Mouse (Mus musculus): ENCODE measurements around the gene Ankdd1a. TPM values are rescaled to one million over a fixed set of nuclear protein-coding genes. Genes with fewer than 3 reads are reported as not detected.

Gene Ankdd1a
- total and polyA plus RNA-seq, 2 experiments from 2014 or later: not detected

- Histone ChIP-seq H3K4me3 (ENCODE audit: low read depth, low read length) (no peak overlapping the region), H3K36me3 (replicated peaks; ENCODE audit: control insufficient read depth, insufficient read depth, low read length) (peaks cover 32% of the 10 kb centered on the region), H3K9ac (replicated peaks; ENCODE audit: low read depth, low read length) (no peak overlapping the region), H3K27ac (ENCODE audit: low read depth) (no peak overlapping the region), H3K27me3 (ENCODE audit: control insufficient read depth, insufficient read depth, low read length) (no peaks in the 10 kb centered on the region), H3K9me3 (replicated peaks; ENCODE audit: control insufficient read depth, low read length) (no peaks in the 10 kb centered on the region), H3K4me1 (ENCODE audit: control insufficient read depth, insufficient read depth) (no peaks in the 10 kb centered on the region), H3K4me2 (ENCODE audit: low read depth, low read length) (no peak overlapping the region)
- no peak for ATAC-seq (ENCODE audit: insufficient read depth, low read depth)
- DNase-seq (ENCODE audit: low spot score): no peak
- 59% methylated on average over 11 of the region's 11 CpGs for WGBS
- TF ChIP-seq CTCF (IDR thresholded peaks at IDR 0.05; ENCODE audit: low read depth) (no peak), EP300 (IDR thresholded peaks at IDR 0.05; ENCODE audit: low read depth) (no peak)
These were observed 52.3 kb downstream of the Ankdd1a start for GRCm38 (mm10) chr9:65467686-65468085.

DNA sequence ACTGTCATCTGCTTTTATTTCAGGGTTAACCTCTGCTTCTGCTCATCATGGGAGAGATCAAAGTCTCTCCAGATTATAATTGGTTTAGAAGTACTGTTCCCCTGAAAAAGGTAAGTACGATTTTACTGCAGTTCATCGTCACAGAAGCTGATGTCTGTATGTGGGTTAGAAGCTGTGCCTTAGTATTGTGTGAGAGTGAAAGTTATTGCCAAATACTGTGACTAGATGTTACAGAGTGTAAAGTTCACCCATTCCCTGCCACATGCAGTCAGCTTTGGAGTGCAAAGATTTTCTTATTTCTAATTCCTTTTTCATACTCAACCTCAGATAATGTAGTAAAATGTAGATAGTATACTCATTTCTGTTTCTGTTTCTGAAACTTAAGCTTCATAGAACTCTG lies 54.8 kb downstream of the Ankdd1a start:
- no peaks in the 10 kb centered on the region for H3K27me3 ChIP-seq (ENCODE audit: control insufficient read depth, insufficient read depth, low read length)
- no peak for DNase-seq (ENCODE audit: low spot score)
- no peak for ATAC-seq (ENCODE audit: insufficient read depth, low read depth)
- WGBS: 93% methylated on average over 2 of the region's 2 CpGs
- peaks cover 19% of the 10 kb centered on the region; the same call in 1 of the 2 replicates for H3K36me3 ChIP-seq (replicated peaks; ENCODE audit: control insufficient read depth, insufficient read depth, low read length)
- H3K4me1 ChIP-seq (ENCODE audit: control insufficient read depth, insufficient read depth): peaks cover 15% of the 10 kb centered on the region
- H3K4me3 ChIP-seq (ENCODE audit: low read depth, low read length): no peak overlapping the region
- no peak overlapping the region for H3K27ac ChIP-seq (ENCODE audit: low read depth)
- H3K9me3 ChIP-seq (replicated peaks; ENCODE audit: control insufficient read depth, low read length): no peaks in the 10 kb centered on the region
- H3K4me2 ChIP-seq (ENCODE audit: low read depth, low read length): no peak overlapping the region
- H3K9ac ChIP-seq (replicated peaks; ENCODE audit: low read depth, low read length): no peak overlapping the region
- no peak for TF ChIP-seq CTCF (IDR thresholded peaks at IDR 0.05; ENCODE audit: low read depth)
- no peak for TF ChIP-seq EP300 (IDR thresholded peaks at IDR 0.05; ENCODE audit: low read depth)

GRCm38 (mm10) chr9:65464161-65464560 lies 55.8 kb downstream of the Ankdd1a start:
- no peak overlapping the region for H3K4me2 ChIP-seq (ENCODE audit: low read depth, low read length)
- no peak overlapping the region for H3K4me3 ChIP-seq (ENCODE audit: low read depth, low read length)
- TF ChIP-seq CTCF (IDR thresholded peaks at IDR 0.05; ENCODE audit: low read depth): no peak
- no peak for TF ChIP-seq EP300 (IDR thresholded peaks at IDR 0.05; ENCODE audit: low read depth)
- H3K9me3 ChIP-seq (replicated peaks; ENCODE audit: control insufficient read depth, low read length): no peaks in the 10 kb centered on the region
- peaks cover 9% of the 10 kb centered on the region; the same call in 1 of the 2 replicates for H3K36me3 ChIP-seq (replicated peaks; ENCODE audit: control insufficient read depth, insufficient read depth, low read length)
- ATAC-seq (ENCODE audit: insufficient read depth, low read depth) (no peak), DNase-seq (ENCODE audit: low spot score) (no peak)
- H3K27ac ChIP-seq (ENCODE audit: low read depth): no peak overlapping the region
- no peak overlapping the region for H3K9ac ChIP-seq (replicated peaks; ENCODE audit: low read depth, low read length)
- H3K4me1 ChIP-seq (ENCODE audit: control insufficient read depth, insufficient read depth): peaks cover 15% of the 10 kb centered on the region
- 83% methylated on average over 6 of the region's 6 CpGs for WGBS
- H3K27me3 ChIP-seq (ENCODE audit: control insufficient read depth, insufficient read depth, low read length): no peaks in the 10 kb centered on the region

GRCm38 (mm10) chr9:65462544-65462943 lies 57.4 kb downstream of the Ankdd1a start:
- 70% methylated on average over 5 of the region's 5 CpGs for WGBS
- DNase-seq (ENCODE audit: low spot score): no peak
- Histone ChIP-seq H3K9me3 (replicated peaks; ENCODE audit: control insufficient read depth, low read length) (no peaks in the 10 kb centered on the region), H3K4me2 (ENCODE audit: low read depth, low read length) (no peak overlapping the region), H3K4me1 (ENCODE audit: control insufficient read depth, insufficient read depth) (peaks cover 15% of the 10 kb centered on the region), H3K9ac (replicated peaks; ENCODE audit: low read depth, low read length) (no peak overlapping the region), H3K36me3 (replicated peaks; ENCODE audit: control insufficient read depth, insufficient read depth, low read length) (peaks cover 7% of the 10 kb centered on the region; the same call in 1 of the 2 replicates), H3K27me3 (ENCODE audit: control insufficient read depth, insufficient read depth, low read length) (no peaks in the 10 kb centered on the region), H3K4me3 (ENCODE audit: low read depth, low read length) (no peak overlapping the region), H3K27ac (ENCODE audit: low read depth) (no peak overlapping the region)
- TF ChIP-seq EP300 (IDR thresholded peaks at IDR 0.05; ENCODE audit: low read depth) (no peak), CTCF (IDR thresholded peaks at IDR 0.05; ENCODE audit: low read depth) (no peak)
- no peak for ATAC-seq (ENCODE audit: insufficient read depth, low read depth)

GRCm38 (mm10) chr9:65460732-65461442 lies 59.1 kb downstream of the Ankdd1a start, which contains the start of gene Spg21:
Spg21 (plus strand) TSS chr9:65460947.
- Histone ChIP-seq H3K27ac (ENCODE audit: low read depth) (peak within 1 kb of the TSS; percentile 59), H3K4me3 (ENCODE audit: low read depth, low read length) (peak within 1 kb of the TSS; percentile 80), H3K27me3 (ENCODE audit: control insufficient read depth, insufficient read depth, low read length) (no peaks in the 10 kb centered on the region), H3K4me2 (ENCODE audit: low read depth, low read length) (peak within 1 kb of the TSS; percentile 70), H3K4me1 (ENCODE audit: control insufficient read depth, insufficient read depth) (peaks cover 15% of the 10 kb centered on the region), H3K36me3 (replicated peaks; ENCODE audit: control insufficient read depth, insufficient read depth, low read length) (peaks cover under 1% of the 10 kb centered on the region; the same call in 1 of the 2 replicates), H3K9ac (replicated peaks; ENCODE audit: low read depth, low read length) (peak within 1 kb of the TSS; percentile 64), H3K9me3 (replicated peaks; ENCODE audit: control insufficient read depth, low read length) (no peaks in the 10 kb centered on the region)
- TF ChIP-seq CTCF (IDR thresholded peaks at IDR 0.05; ENCODE audit: low read depth): no peak
- under 1% methylated on average over 53 of the region's 53 CpGs for WGBS
- ATAC-seq (ENCODE audit: insufficient read depth, low read depth): peak; percentile 98
- peak; percentile 88 for DNase-seq (ENCODE audit: low spot score)

Measured in heart, postnatal 0 days (tissue).